In genomic region chr1:182609701-182610335, GRCm38 (mm10) we compare ENCODE assay signal across 15 mouse cellular contexts. TPM values are rescaled to one million over a fixed set of nuclear protein-coding genes. Genes with fewer than 3 reads are reported as not detected.
DNase-seq lines count a peak whose midpoint lies in the region.
"Had no signal": no experiment of that assay in that cellular context is flagged by ENCODE, and none has a peak within 500 bp of the region (broad histone marks: within the 10 kb centered on the region; RNA-seq: fewer than 3 reads in every experiment).

No protein-coding gene starts in this region.

- intact Hi-C loops in heart, postnatal 14 days (cut with DNase I), result no loop called here

- DNase-seq in gastrocnemius, postnatal 10 days, result peak; percentile 13
- no peak for DNase-seq in gastrocnemius, postnatal 4 days (ENCODE audit: low spot score in 2 of 2)
- peak; percentile 22 for DNase-seq in testis, postnatal 14 days (ENCODE audit: low spot score)
- no peak for DNase-seq in testis, postnatal 10 days (ENCODE audit: low spot score)
- peak; percentile 83 for DNase-seq in kidney, adult 9 months
- DNase-seq in heart, postnatal 14 days, result no peak
- no peak for DNase-seq in right cerebral cortex, postnatal 36 days (ENCODE audit: low spot score in 2 of 2)
- no peak for DNase-seq in left cerebral cortex, adult 11 months (ENCODE audit: low spot score)
- DNase-seq: heart, postnatal 36 days; liver, embryonic 13.5 days; lung, postnatal 10 days; thymus, postnatal 14 days had no signal

RNA-seq across cellular contexts. Expression of gene Capn8, which starts 45.0 kb away (rescaled TPM):
- not detected for total RNA-seq in gastrocnemius, postnatal 10 days (2021)
- not detected for total RNA-seq in gastrocnemius, postnatal 4 days (2021)
- not detected for total RNA-seq in heart, postnatal 14 days (2021)
- total RNA-seq: heart, adult 8-10 months; heart, postnatal 36 days; left cerebral cortex, postnatal 10 days; neutrophil, adult 5-6 weeks had no signal

Comparison
In these comparisons a context has a peak if more than half of its experiments do, and no peak if none do; other contexts are left out.
1. DNase-seq: peak in gastrocnemius, postnatal 10 days (single experiment), testis, postnatal 14 days (single experiment) and kidney, adult 9 months (single experiment); none in gastrocnemius, postnatal 4 days (0 of 2), testis, postnatal 10 days (single experiment), heart, postnatal 14 days (0 of 2), right cerebral cortex, postnatal 36 days (0 of 2) and left cerebral cortex, adult 11 months (single experiment).